Mouse (Mus musculus): Measurements from ENCODE around the gene Flcn. TPM values are rescaled to one million over a fixed set of nuclear protein-coding genes. Genes with fewer than 3 reads are reported as not detected.

Flcn gene
- polyA plus RNA-seq, 1 experiment from 2014 or later, result 32.6 TPM

- no peak overlapping the region for H3K4me3 ChIP-seq
- no peaks in the 10 kb centered on the region for H3K9me3 ChIP-seq (replicated peaks)
- no peak overlapping the region for H3K9ac ChIP-seq
- no peak overlapping the region for H3K27ac ChIP-seq
- WGBS, result 97% methylated on average over 3 of the region's 3 CpGs
- no peak for ATAC-seq (replicated peaks; ENCODE audit: insufficient number of reproducible peaks, insufficient read depth, low FRiP score, low read depth)
- peaks cover 67% of the 10 kb centered on the region for H3K36me3 ChIP-seq
- H3K27me3 ChIP-seq, result no peaks in the 10 kb centered on the region
- no peaks in the 10 kb centered on the region for H3K4me1 ChIP-seq (replicated peaks)
- no peak overlapping the region for H3K4me2 ChIP-seq
Measured at GRCm38 (mm10) chr11:59817916-59818315, 8.1 kb upstream of the Flcn start.

DNA sequence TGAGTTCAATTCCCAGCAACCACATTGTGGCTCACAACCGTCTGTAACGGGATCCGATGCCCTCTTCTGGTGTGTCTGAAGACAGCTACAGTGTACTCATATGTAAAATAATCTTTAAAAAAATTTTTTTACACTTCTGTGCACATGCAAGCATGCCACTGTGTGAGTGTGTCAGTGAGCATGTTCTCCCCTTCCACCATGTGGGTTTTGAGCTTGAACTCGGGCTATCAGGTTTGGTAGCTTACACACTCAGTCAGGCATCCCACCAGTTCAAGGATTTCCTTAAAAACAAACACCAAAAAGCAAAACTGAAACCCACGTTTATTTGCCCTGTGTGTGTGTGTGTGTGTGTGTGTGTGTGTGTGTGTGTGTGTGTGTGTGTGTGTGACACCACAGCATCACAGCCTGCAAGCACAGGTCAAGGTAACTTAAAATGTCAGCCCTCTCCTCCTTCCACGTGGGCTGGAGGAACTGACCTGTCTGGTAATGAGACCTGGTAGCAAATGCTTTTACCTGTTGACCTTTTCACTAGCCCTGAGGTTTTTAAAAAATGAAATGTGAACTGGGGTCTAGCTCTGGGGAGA is 5.8 kb upstream of the Flcn start:
- Histone ChIP-seq H3K4me3 (no peak overlapping the region), H3K27ac (no peak overlapping the region), H3K27me3 (no peaks in the 10 kb centered on the region), H3K4me1 (replicated peaks) (peaks cover 4% of the 10 kb centered on the region; the same call in 1 of the 2 replicates), H3K36me3 (peaks cover 46% of the 10 kb centered on the region), H3K9ac (no peak overlapping the region), H3K4me2 (no peak overlapping the region), H3K9me3 (replicated peaks) (no peaks in the 10 kb centered on the region)
- no peak for ATAC-seq (replicated peaks; ENCODE audit: insufficient number of reproducible peaks, insufficient read depth, low FRiP score, low read depth)
- WGBS, result 89% methylated on average over 6 of the region's 6 CpGs

- 88% methylated on average over 6 of the region's 6 CpGs for WGBS
- peaks cover 5% of the 10 kb centered on the region; the same call in 1 of the 2 replicates for H3K4me1 ChIP-seq (replicated peaks)
- no peak for ATAC-seq (replicated peaks; ENCODE audit: insufficient number of reproducible peaks, insufficient read depth, low FRiP score, low read depth)
- H3K27me3 ChIP-seq, result no peaks in the 10 kb centered on the region
- H3K27ac ChIP-seq, result no peak overlapping the region
- H3K4me2 ChIP-seq, result no peak overlapping the region
- no peak overlapping the region for H3K9ac ChIP-seq
- H3K4me3 ChIP-seq, result no peak overlapping the region
- peaks cover 40% of the 10 kb centered on the region for H3K36me3 ChIP-seq
- no peaks in the 10 kb centered on the region for H3K9me3 ChIP-seq (replicated peaks)
Measured at GRCm38 (mm10) chr11:59814936-59815335, 5.1 kb upstream of the Flcn start.

GRCm38 (mm10) chr11:59814311-59814710 is 4.5 kb upstream of the Flcn start:
- Histone ChIP-seq H3K4me1 (replicated peaks) (peaks cover 5% of the 10 kb centered on the region; the same call in 1 of the 2 replicates), H3K4me3 (no peak overlapping the region), H3K36me3 (peaks cover 34% of the 10 kb centered on the region), H3K27me3 (no peaks in the 10 kb centered on the region), H3K4me2 (no peak overlapping the region), H3K9ac (no peak overlapping the region), H3K27ac (no peak overlapping the region), H3K9me3 (replicated peaks) (no peaks in the 10 kb centered on the region)
- WGBS, result 92% methylated on average over 1 of the region's 1 CpGs
- ATAC-seq (replicated peaks; ENCODE audit: insufficient number of reproducible peaks, insufficient read depth, low FRiP score, low read depth), result no peak

DNA sequence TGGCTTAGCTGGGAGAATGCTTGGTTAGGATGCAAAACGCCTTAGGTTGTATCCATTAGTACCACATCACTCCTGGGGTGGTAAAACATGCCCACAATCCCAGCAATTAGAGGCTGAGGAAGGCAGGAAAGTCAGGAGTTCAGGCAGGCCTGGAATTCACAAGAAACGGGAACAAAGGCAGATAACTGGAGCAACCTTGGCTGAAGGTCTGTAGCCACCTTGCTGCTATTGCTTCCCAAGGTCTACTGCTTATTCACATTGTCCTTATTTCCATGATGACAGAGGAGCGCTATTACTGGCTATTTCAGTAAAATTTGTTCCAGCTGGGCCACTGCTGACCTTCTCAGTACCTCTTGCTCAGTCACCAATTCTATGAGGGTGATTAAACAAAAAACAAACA is 3.5 kb upstream of the Flcn start:
- Histone ChIP-seq H3K4me2 (no peak overlapping the region), H3K9me3 (replicated peaks) (no peaks in the 10 kb centered on the region), H3K4me1 (replicated peaks) (peaks cover 11% of the 10 kb centered on the region), H3K9ac (no peak overlapping the region), H3K4me3 (no peak overlapping the region), H3K27ac (no peak overlapping the region), H3K36me3 (peaks cover 23% of the 10 kb centered on the region), H3K27me3 (no peaks in the 10 kb centered on the region)
- no peak for ATAC-seq (replicated peaks; ENCODE audit: insufficient number of reproducible peaks, insufficient read depth, low FRiP score, low read depth)
- 57% methylated on average over 3 of the region's 3 CpGs for WGBS

DNA sequence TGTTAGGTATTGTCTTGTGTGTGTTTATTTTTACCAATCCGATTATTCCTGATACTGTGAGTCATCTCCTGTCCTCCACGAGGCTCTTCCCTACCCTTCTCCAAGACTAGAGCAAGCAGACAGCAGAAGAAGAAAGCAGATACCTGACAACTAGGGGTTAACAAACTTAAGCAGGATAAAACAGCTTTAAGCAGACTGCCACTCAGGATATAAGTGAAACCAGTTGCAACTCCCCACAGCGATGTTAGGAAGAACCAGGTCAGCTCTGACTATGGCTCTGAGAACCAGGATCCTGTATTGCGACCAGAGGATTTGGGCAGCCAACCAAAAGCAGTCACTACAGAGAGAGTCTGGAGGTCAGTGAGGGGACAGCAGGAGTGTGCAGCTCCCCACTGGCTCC is 1.4 kb upstream of the Flcn start:
- H3K36me3 ChIP-seq, result peaks cover 15% of the 10 kb centered on the region; the same call in 1 of the 2 replicates
- H3K9ac ChIP-seq, result no peak overlapping the region

DNA sequence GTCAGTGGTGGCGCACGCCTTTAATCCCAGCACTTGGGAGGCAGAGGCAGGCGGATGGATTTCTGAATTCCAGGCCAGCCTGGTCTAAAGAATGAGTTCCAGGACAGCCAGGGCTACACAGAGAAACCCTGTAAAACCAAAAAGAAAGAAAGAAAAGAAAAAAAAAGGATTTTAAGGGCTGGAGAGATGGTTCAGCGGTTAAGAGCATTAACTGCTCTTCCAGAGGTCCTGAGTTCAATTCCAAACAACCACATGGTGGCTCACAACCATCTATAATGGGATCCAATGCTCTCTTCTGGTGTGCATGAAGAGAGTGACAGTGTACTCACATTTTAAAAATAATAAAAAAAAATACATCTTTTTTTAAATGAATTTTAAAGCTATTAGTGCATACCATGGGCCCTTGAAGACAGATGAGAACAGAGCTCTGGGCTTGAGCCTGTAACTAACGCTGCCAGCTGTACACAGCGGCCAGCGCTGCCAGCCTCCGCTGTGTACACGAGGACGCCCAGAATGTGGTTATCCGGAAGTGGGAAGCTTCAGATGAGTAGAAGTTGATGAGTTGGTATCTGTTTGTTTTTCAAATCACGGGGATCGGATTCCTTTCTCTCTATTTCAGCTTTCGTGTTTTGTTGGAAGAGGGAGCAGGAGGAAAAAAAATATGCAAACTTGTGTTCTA is 803 bp upstream of the Flcn start:
- 62% methylated on average over 14 of the region's 14 CpGs for WGBS

More for the DNA sequence above, 1.4 kb upstream of the Flcn start:
- ATAC-seq (replicated peaks; ENCODE audit: insufficient number of reproducible peaks, insufficient read depth, low FRiP score, low read depth), result no peak
- no peak overlapping the region for H3K27ac ChIP-seq
- no peaks in the 10 kb centered on the region for H3K27me3 ChIP-seq
- H3K4me3 ChIP-seq, result no peak overlapping the region
- no peaks in the 10 kb centered on the region for H3K9me3 ChIP-seq (replicated peaks)
- peaks cover 16% of the 10 kb centered on the region for H3K4me1 ChIP-seq (replicated peaks)
- no peak overlapping the region for H3K4me2 ChIP-seq
- 47% methylated on average over 4 of the region's 4 CpGs for WGBS

GRCm38 (mm10) chr11:59809071-59809669 is 646 bp downstream of the Flcn start:
- WGBS, result under 1% methylated on average over 15 of the region's 15 CpGs
- no peaks in the 10 kb centered on the region for H3K9me3 ChIP-seq (replicated peaks)
- ATAC-seq (replicated peaks; ENCODE audit: insufficient number of reproducible peaks, insufficient read depth, low FRiP score, low read depth), result peak; percentile 78

More for the DNA sequence above, 803 bp upstream of the Flcn start:
- peak overlapping the region; percentile 79 for H3K4me3 ChIP-seq
- no peaks in the 10 kb centered on the region for H3K9me3 ChIP-seq (replicated peaks)
- no peaks in the 10 kb centered on the region for H3K27me3 ChIP-seq
- peaks cover 16% of the 10 kb centered on the region for H3K4me1 ChIP-seq (replicated peaks)
- peak overlapping the region; percentile 99 for H3K27ac ChIP-seq
- peaks cover 17% of the 10 kb centered on the region; the same call in 1 of the 2 replicates for H3K36me3 ChIP-seq
- H3K4me2 ChIP-seq, result peak overlapping the region; percentile 75
- peak overlapping the region; percentile 97 for H3K9ac ChIP-seq
- no peak for ATAC-seq (replicated peaks; ENCODE audit: insufficient number of reproducible peaks, insufficient read depth, low FRiP score, low read depth)

GRCm38 (mm10) chr11:59808170-59808960 is 1.5 kb downstream of the Flcn start:
- peak overlapping the region; percentile 75 for H3K4me2 ChIP-seq
- H3K4me1 ChIP-seq (replicated peaks), result peaks cover 16% of the 10 kb centered on the region
- no peaks in the 10 kb centered on the region for H3K27me3 ChIP-seq
- peak overlapping the region; percentile 99 for H3K27ac ChIP-seq
- H3K4me3 ChIP-seq, result peak overlapping the region; percentile 79
- 60% methylated on average over 14 of the region's 14 CpGs for WGBS
- H3K36me3 ChIP-seq, result peaks cover 37% of the 10 kb centered on the region
- ATAC-seq (replicated peaks; ENCODE audit: insufficient number of reproducible peaks, insufficient read depth, low FRiP score, low read depth), result no peak
- no peaks in the 10 kb centered on the region for H3K9me3 ChIP-seq (replicated peaks)
- peak overlapping the region; percentile 97 for H3K9ac ChIP-seq

More at GRCm38 (mm10) chr11:59809071-59809669, 646 bp downstream of the Flcn start:
- H3K9ac ChIP-seq, result peak overlapping the region; percentile 97
- H3K4me2 ChIP-seq, result peak overlapping the region; percentile 75
- H3K4me3 ChIP-seq, result peak overlapping the region; percentile 79
- peaks cover 16% of the 10 kb centered on the region for H3K4me1 ChIP-seq (replicated peaks)
- H3K27me3 ChIP-seq, result no peaks in the 10 kb centered on the region
- peak overlapping the region; percentile 99 for H3K27ac ChIP-seq
- peaks cover 29% of the 10 kb centered on the region for H3K36me3 ChIP-seq

- no peak overlapping the region for H3K9ac ChIP-seq
- H3K36me3 ChIP-seq, result peaks cover 63% of the 10 kb centered on the region
- WGBS, result 87% methylated on average over 2 of the region's 2 CpGs
Measured at GRCm38 (mm10) chr11:59805656-59806055, 4.2 kb downstream of the Flcn start.

DNA sequence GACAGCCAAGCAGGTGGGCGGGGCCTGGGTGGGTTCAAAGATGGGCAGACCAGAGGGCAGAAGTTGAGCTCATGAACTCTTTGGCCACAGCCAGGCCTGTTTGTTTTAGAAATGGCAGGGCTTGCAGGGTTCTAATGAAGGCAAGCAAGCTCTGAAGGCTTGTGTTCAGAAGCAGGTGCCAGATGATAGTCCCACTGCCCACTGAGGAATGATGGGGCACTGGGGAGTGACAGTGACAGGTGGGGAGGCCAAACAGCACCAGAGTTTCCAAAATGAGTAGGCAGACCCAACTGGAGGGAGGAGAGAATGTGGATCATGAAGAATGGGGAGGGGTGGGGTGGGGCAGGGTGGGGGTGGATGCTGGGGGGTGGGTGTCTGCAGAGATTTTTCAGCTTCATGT is 4.6 kb downstream of the Flcn start:
- 86% methylated on average over 1 of the region's 1 CpGs for WGBS
- no peak overlapping the region for H3K9ac ChIP-seq
- H3K9me3 ChIP-seq (replicated peaks), result no peaks in the 10 kb centered on the region
- no peak for ATAC-seq (replicated peaks; ENCODE audit: insufficient number of reproducible peaks, insufficient read depth, low FRiP score, low read depth)
- peaks cover 11% of the 10 kb centered on the region for H3K4me1 ChIP-seq (replicated peaks)
- no peak overlapping the region for H3K4me2 ChIP-seq
- H3K27me3 ChIP-seq, result no peaks in the 10 kb centered on the region
- H3K4me3 ChIP-seq, result no peak overlapping the region
- H3K27ac ChIP-seq, result no peak overlapping the region
- peaks cover 67% of the 10 kb centered on the region for H3K36me3 ChIP-seq

More at GRCm38 (mm10) chr11:59805656-59806055, 4.2 kb downstream of the Flcn start:
- Histone ChIP-seq H3K4me2 (no peak overlapping the region), H3K4me3 (no peak overlapping the region), H3K27ac (no peak overlapping the region), H3K27me3 (no peaks in the 10 kb centered on the region), H3K4me1 (replicated peaks) (peaks cover 13% of the 10 kb centered on the region), H3K9me3 (replicated peaks) (no peaks in the 10 kb centered on the region)
- no peak for ATAC-seq (replicated peaks; ENCODE audit: insufficient number of reproducible peaks, insufficient read depth, low FRiP score, low read depth)
